Mouse (Mus musculus): ENCODE results near the gene Stfa2l1. TPM values are rescaled to one million over a fixed set of nuclear protein-coding genes. Genes with fewer than 3 reads are reported as not detected.
"Not testable (repeated sequence)": the region's sequence is repeated elsewhere in the genome, so short reads cannot be mapped to it uniquely, and the experiment has no call there.

The Stfa2l1 gene
- total RNA-seq (2021): not detected
- long read RNA-seq, experiment 1: 0 reads
- long read RNA-seq, experiment 2: 0 reads

GRCm38 (mm10) chr16:36156402-36156975 is at the start of gene Stfa2l1:
TSS of gene Stfa2l1 (plus strand) at chr16:36156811.
- no peak for DNase-seq

GRCm38 (mm10) chr16:36111486-36111885 is 45.1 kb upstream of the Stfa2l1 start:
- DNase-seq: not testable (repeated sequence)

DNA sequence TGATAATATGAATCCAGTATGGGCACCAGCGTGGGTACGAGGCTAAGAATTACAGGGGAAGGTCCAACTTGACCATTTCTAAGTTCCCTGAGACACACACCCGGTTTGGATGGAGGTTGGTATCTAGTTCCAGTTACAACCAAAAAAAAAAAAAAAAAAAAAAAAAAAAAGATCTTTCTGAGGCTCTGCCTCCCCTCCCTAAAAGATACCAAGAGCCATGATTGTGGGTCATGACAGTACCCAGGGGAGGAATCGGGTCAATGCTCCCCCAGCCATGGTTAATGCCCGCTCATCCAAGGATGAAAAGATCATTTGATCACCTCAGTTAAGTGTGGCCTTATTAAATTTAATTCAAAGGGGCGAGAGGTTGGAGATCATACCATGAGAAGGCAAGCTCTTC is 40.9 kb upstream of the Stfa2l1 start:
- not testable (repeated sequence) for DNase-seq

DNA sequence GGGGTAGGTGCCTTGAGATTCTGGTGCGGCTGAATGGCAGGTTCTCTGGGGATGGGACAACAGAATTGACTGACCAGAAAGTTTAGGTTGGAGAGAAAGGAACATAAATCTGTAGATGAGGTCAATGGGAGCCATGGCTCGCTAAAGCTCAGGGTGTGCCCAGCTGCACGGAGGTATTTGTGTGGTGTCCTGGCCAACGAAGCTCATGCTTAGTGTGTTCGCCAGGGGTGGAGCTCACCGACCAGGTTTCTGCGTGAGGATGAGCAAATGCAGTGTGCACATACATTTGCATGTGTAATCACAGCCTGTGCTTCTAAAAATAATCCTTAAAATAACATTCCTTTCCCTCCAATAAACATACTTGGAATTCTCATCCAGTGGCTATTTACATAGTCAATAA is 28.5 kb upstream of the Stfa2l1 start:
- no peak for DNase-seq

GRCm38 (mm10) chr16:36131141-36131540 is 25.5 kb upstream of the Stfa2l1 start, which contains the start of gene Csta1:
TSS of gene Csta1 (minus strand) at chr16:36131241.
- no peak for DNase-seq

- DNase-seq: no peak
Measured at GRCm38 (mm10) chr16:36138201-36138600, 18.4 kb upstream of the Stfa2l1 start.

- DNase-seq: not testable (repeated sequence)
Measured at GRCm38 (mm10) chr16:36167841-36168240, 11.2 kb downstream of the Stfa2l1 start.

DNA sequence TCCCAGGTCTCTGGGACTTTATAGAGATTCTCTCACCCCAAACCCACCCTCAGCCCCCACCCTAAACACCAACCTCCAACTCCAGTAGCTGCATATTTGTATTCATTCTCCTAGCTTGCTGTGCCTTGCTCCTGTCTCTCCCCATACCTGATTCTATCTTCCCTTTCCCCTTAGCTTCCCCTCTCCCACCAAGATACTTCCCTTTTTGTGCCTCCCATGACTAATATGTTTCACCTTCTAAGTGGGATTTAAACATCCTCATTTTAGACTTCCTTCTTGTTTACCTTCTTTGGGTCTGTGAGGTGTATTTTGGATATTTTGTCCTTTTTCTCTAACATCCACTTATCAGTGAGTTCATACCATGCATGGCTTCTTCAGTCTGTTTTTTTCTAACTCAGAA is 19.5 kb downstream of the Stfa2l1 start:
- no peak for DNase-seq

GRCm38 (mm10) chr16:36179910-36180309 is 23.3 kb downstream of the Stfa2l1 start:
- DNase-seq: no peak

DNA sequence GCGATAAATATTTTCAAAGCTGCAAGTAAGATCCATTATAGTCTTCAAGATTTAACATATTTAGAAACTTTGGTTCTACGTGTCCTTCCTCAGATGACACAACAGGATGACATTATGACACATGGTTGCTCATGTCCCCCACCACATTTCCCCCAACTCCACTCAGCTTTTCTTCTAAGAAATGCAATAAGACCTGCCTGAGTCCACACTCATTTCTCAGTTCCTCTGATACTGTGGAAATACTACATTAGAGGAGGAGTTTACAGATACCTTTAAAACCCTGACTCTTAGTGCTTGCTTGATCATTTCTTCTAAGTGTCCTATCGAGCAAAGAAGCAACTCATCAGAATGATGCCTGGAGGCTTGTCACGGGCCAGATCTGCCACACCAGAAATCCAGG is 27.3 kb downstream of the Stfa2l1 start, which contains the start of gene Gm5483:
Gm5483 (plus strand) TSS at position 301 of the 400 bp plus-strand sequence.
- DNase-seq: not testable (repeated sequence)

GRCm38 (mm10) chr16:36199226-36199625 is 42.6 kb downstream of the Stfa2l1 start:
- DNase-seq: no peak

GRCm38 (mm10) chr16:36203846-36204245 is 47.2 kb downstream of the Stfa2l1 start:
- no peak for DNase-seq

DNA sequence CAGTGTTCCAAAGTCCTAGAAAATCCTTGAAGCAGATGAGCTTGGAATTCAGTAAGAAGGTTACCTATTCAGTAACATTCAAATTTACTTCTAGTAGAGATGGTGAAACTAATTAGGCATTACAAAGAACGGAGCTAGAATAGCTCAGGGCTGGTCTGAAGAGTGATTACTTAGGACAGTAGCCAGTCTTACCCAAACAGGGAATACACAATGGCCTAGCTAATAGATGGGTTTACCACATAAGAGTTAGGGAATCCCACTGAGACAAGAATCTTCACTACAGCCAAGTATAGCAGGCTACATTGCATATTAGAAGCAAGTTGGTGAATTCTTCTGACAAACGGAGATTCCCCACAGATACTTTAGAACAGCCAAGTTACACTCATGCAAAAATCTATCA is 49.1 kb downstream of the Stfa2l1 start:
- not testable (repeated sequence) for DNase-seq

DNA sequence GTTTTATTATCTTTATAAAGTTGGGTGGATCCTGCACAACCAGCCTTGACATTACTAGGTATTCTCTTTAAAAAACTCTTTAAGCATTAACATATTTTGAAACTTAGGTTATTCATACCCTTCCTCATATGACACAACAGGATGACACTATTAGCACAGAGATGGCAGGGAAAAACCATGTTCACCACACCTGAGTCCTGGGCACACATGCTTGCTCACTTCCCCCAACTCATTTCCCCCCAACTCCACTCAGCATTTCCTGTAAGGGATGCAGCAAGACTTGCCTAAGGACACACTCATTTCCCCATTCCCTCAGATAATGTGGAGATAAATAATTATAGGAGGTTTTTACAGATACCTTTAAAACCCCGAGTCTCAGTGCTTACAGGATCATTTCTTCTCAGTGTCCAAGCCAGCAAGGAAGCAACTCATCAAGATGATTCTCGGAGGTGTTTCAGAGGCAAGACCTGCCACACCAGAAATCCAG is 53.4 kb downstream of the Stfa2l1 start, which contains the start of gene Gm5416:
Gm5416 (plus strand) TSS at position 437 of the 487 bp plus-strand sequence.
- DNase-seq: no peak

Other genes with a start within 250 kb of the Stfa2l1 start
- gene Parp9, start 218.3 kb upstream of the Stfa2l1 start, total RNA-seq (2021): 1 to 10 TPM; 4.0 to 4.3 TPM
- 1 to 10 TPM; 3.2 to 4.2 TPM for gene Dtx3l, start 217.7 kb upstream of the Stfa2l1 start, total RNA-seq (2021)
- 100 to 1,000 TPM; 142 TPM for gene Kpna1, start 178.1 kb upstream of the Stfa2l1 start, total RNA-seq (2021)
- gene Wdr5b, start 115.6 kb upstream of the Stfa2l1 start, total RNA-seq (2021): 1 to 10 TPM; 1.5 to 2.0 TPM
- gene Fam162a, start 85.2 kb upstream of the Stfa2l1 start, total RNA-seq (2021): 100 to 1,000 TPM; 115 to 131 TPM
- 10 to 100 TPM; 27.7 to 28.4 TPM for gene Ccdc58, start 85.1 kb upstream of the Stfa2l1 start, total RNA-seq (2021)
- gene Csta1, start 25.6 kb upstream of the Stfa2l1 start, total RNA-seq (2021): not detected
- gene Gm5483, start 27.4 kb downstream of the Stfa2l1 start, total RNA-seq (2021): not detected
- gene Gm5416, start 53.6 kb downstream of the Stfa2l1 start, total RNA-seq (2021): not detected
- not detected for gene 2010005H15Rik, start 64.7 kb downstream of the Stfa2l1 start, total RNA-seq (2021)
- gene Stfa1, start 120.1 kb downstream of the Stfa2l1 start, total RNA-seq (2021): not detected
- gene BC117090, start 177.5 kb downstream of the Stfa2l1 start, total RNA-seq (2021): not detected
- gene BC100530, start 210.9 kb downstream of the Stfa2l1 start, total RNA-seq (2021): not detected